Mouse (Mus musculus) v-Abl transformed pro-B cells (cell line): Measurements from ENCODE around the gene H1foo.

Experiments used
- in situ Hi-C, 2 experiments: fragments of 400-800 bp; cut with MboI; formaldehyde crosslinking; loops; one replicate each; pipeline ENCODE4 v1.15.1; 2025; ENCODE audit not compliant: unreplicated experiment in 2 of 2

Gene H1foo

GRCm38 (mm10) chr6:115919876-115920275 lies 24.9 kb upstream of the H1foo start:
- in situ Hi-C loops = no loop called here

DNA sequence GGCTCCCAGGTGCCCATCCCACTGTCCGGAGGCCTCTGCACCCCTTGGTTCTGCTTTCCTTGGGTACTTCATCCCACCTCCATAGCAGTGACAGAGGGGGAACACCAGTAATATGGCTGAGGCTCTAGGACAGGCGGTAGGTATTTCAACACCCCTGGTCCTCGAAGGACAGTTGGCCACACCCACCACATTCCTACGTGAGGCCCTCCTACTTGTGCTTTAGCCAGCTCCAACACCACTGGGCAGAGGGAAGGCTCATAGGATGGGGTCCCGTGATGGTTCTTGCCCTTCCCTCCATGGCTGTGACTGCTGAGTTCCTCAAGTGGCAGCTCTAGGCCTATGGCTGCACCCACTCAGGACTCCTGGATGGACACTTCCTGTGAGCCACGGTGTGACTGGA lies 19.9 kb upstream of the H1foo start:
- in situ Hi-C loops = no loop called here

- in situ Hi-C loops = no loop called here
Measured at GRCm38 (mm10) chr6:115926416-115926815, 18.3 kb upstream of the H1foo start.

- in situ Hi-C loops = no loop called here
Measured at GRCm38 (mm10) chr6:115927292-115928242, 17.2 kb upstream of the H1foo start.

DNA sequence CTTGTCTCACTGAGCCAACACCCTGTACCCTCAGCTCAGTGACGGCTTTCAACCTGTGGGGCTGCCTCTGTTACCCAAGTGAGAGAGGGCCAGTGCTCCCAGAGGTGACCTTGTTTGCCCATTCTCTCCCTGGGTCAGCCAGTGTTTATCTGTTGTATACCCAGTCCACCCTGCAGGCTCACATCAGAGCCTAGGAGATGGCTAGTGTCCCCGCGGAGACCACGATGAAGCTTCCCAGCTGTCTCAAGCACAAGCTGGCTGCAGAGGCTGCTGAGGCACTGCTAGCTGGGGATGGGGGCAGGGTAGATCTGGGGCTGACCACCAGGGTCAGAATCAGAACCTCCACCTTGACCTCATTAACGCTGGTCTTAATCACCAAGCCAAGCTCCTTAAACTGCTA lies 14.7 kb upstream of the H1foo start:
- in situ Hi-C loops = no loop called here

DNA sequence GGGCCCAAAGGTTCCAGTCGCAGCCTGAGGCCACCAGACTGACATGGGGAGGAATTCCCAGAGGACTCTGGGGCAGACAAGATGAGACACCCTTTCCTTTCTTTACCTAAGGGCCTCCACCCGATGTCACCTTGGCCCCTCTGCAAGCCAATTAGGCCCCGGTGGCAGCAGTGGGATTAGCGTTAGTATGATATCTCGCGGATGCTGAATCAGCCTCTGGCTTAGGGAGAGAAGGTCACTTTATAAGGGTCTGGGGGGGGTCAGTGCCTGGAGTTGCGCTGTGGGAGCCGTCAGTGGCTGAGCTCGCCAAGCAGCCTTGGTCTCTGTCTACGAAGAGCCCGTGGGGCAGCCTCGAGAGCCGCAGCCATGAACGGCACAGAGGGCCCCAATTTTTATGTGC lies 13.1 kb upstream of the H1foo start, which contains the start of gene Rho:
TSS of gene Rho (plus strand) at position 110 of the 400 bp plus-strand sequence.
- in situ Hi-C loops = no loop called here

DNA sequence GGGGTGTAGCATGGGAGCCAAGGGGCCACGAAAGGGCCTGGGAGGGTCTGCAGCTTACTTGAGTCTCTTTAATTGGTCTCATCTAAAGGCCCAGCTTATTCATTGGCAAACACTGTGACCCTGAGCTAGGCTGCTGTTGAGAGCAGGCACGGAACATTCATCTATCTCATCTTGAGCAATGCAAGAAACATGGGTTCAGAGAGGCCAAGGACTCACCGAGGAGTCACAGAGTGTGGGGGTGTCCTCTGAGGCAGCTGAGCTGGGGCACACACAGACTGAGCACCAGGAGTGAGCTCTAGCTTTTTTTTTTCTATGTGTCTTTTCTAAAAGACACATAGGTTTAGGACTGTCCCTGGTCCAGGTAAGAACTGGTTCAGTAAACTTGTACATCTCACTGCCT lies 12.3 kb upstream of the H1foo start:
- in situ Hi-C loops = no loop called here

DNA sequence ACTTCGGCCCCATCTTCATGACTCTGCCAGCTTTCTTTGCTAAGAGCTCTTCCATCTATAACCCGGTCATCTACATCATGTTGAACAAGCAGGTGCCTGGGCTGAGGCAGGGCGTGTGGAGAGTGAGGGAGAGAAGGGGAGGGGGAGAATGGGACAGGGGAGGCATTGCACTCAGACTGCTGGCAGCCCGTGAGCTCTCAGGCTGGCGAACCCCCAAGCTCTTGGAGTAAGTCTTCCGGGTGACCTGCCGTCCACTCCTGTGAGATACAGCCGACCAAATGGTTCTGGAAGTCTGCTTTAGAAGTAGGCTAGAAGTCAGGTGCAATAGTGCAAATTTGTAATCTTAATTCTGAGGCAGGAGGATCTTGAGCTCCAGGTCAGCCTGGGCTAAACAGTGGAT lies 9.2 kb upstream of the H1foo start:
- in situ Hi-C loops = no loop called here

DNA sequence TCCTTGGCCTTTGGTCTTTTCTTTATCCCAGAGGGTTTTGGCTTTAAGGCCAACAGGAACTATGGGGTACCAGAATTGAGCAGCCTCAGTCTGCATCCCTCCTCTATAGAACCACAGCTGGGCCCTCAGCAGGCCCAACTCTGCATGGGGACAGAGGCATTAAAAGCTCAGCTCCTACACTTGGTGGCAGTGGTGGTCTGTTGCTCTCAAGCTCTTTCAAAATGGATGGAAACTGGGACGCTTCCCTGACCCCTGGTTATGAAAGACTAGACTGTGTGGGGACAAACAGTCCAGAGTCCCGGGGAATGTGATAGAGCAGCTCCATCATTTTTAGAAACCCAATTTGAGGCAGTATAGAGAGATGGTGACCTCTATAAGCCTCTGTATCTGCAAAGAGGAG lies 6.7 kb upstream of the H1foo start:
- in situ Hi-C loops = no loop called here

DNA sequence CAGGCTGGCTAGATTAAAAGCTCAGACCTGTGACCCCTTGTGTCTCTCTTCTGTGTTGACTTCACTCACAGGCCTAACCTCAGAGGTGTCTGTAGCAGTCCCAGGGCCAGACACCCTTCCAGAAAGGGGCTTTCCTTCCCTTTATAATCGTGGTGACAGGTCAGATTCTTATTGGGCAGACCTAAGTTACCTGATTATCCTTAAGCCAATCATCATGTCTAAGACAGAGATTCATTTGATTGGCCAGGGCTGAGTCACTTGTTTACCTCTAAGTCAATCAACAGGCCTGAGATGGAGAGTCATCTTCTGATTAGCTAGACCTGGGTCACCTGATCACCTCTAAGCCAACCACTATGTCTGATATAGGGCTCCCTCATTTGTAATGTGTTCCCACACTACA lies 5.9 kb upstream of the H1foo start:
- in situ Hi-C loops = no loop called here

- in situ Hi-C loops = loop anchor here in 1 of 2 experiments (5.0 kb wide), 1 partner anchor 33 kb away; no protein-coding TSS in a partner anchor
Measured at GRCm38 (mm10) chr6:115940603-115941002, 4.1 kb upstream of the H1foo start.

DNA sequence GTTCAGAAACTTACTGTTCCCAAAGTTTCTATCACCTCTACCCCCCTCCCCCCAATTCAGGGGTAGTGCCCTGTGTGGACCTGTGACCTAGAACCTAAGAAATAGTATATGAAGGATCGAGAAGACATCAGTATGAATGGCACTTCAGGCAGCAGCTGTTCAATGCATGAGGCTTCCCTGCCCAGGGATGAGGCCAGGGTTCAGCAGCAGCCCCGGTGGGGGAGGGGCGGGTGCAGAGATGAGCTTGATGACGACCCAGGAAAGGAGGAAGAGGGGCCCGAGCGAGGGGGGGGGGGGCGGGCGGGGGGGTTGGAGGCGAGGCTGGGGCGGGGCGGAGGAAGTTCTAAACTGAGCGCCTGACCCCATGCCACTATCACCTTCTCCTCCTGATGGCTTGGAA lies 3.6 kb upstream of the H1foo start:
- in situ Hi-C loops = loop anchor here in 1 of 2 experiments (5.0 kb wide), 1 partner anchor 34 kb away; no protein-coding TSS in a partner anchor

- in situ Hi-C loops = loop anchor here in 1 of 2 experiments (5.0 kb wide), 1 partner anchor 36 kb away; no protein-coding TSS in a partner anchor
Measured at GRCm38 (mm10) chr6:115943498-115944427, 975 bp upstream of the H1foo start.

GRCm38 (mm10) chr6:115945633-115946032 lies 895 bp downstream of the H1foo start:
- in situ Hi-C loops = loop anchor here in 1 of 2 experiments (5.0 kb wide), 1 partner anchor 37 kb away; no protein-coding TSS in a partner anchor

DNA sequence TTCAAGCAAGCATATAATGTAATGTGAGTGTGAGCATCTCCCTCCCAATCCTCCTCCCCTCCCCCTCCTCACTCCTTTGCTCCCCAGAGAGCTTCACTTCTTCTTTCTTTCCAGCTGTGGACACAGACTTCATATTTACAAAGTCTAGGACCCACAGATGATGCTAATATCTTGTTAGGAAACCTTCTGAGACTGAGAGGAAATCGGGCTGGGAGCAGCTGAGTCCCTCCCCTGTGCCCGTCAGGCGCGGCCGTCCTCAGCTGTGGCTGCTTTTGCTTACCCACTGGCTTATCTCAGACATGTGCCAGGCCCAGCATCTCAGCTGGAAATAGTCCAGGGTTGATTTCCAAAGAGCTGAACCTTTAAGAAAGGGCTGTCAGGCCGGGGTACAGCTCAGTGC lies 1.7 kb downstream of the H1foo start:
- in situ Hi-C loops = loop anchor here in 1 of 2 experiments (5.0 kb wide), 1 partner anchor 36 kb away; no protein-coding TSS in a partner anchor

DNA sequence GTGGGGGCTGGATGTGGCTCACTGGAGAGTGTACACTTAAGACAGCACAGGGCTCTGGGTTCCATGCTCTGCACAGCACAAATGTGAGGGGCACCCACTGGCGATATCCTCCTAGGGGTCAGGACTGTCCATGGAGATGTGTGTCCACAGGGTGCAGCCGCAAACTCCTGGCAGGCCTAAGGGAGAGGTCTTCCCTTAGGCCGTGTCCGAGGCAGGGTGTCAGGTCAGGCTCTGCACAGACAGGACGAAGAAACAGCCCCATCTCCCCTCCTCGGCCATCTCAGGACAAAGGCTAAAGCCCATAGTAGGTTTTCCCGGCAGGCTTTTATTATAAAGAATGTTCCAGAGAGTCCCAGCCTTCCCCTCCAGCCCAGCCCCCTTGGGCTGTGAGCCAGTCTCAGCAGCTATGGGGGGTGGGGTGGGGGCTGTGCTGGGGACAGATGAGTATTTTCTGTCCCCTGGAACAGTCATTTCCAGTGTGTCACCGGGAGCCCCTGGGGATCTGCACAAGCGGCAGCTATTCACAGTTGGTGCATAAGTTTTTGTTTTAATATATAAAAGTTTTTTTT lies 9.9 kb downstream of the H1foo start:
- in situ Hi-C loops = no loop called here

- in situ Hi-C loops = no loop called here
Measured at GRCm38 (mm10) chr6:115955169-115955568, 10.4 kb downstream of the H1foo start.

DNA sequence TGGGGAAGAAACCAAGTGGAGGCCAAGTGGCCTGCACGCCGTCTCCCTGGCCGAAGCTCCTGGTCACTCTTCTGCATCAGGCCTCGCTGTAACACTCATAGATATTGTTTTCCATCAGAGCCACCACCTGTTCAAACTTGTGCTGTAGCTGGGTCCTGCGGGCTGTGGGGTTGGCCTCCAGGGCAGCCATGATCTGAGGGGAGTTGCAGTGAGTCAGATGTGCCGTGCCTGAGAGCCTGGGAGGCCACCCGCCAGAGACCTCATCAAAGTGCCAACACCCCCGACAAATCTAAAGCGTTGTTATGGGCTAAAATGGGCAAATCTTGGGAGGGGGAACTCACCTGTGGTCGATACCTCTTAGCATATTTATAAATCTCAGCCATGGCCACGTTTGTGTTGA lies 10.9 kb downstream of the H1foo start:
- in situ Hi-C loops = no loop called here

GRCm38 (mm10) chr6:115956418-115956921 lies 11.7 kb downstream of the H1foo start:
- in situ Hi-C loops = no loop called here

- in situ Hi-C loops = no loop called here
Measured at GRCm38 (mm10) chr6:115956922-115957601, 12.3 kb downstream of the H1foo start.
